Mouse (Mus musculus) layer of hippocampus, adult 9-11 months (tissue): ENCODE data around the gene Map3k9.

Experiments used
- DNase-seq: peaks from one replicate; pipeline ENCODE4 v3.0.0; 2022

Gene Map3k9

DNA sequence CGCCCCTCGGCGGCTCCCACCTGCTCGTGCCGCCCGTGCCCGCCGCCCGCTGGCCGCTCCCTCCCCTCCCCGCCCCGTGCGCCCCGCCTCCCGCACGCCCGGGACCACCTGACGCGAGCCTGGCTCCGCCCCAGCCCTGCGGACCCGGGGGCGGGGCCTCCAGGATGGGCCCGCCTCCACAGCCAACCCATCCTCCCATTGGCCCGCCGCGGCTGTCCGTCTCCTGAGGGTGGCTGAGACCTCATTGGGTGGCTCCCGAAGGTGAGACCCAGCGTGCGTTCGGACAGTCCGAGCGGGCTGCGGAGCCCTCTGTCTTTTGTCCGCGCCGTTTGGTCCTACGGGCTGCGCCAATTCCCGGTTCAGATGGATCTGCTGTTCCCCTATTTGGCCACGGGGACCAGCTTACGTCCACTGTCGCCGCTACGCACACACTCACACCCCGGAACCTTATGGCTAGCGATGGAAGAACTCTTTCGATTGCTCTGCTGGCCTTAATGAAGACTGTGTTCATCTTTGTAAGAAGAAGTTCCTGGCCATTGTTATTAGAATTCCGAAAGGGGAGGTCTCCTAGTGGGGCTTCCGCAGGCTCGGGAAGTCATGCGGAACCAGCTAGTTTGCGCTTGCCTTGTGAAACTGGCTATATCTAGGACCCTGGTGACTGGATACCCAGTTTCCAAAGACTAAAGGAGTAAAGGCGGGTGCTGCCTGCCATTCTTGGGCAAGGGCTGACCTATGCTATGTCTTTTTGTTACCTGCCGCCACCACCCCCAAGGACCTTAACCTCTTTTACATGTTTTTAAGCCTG lies at the start of gene Map3k9:
Gene Map3k9, minus strand, starts transcription at position 71 of the 805 bp plus-strand sequence.
- DNase-seq = peak; percentile 94

DNA sequence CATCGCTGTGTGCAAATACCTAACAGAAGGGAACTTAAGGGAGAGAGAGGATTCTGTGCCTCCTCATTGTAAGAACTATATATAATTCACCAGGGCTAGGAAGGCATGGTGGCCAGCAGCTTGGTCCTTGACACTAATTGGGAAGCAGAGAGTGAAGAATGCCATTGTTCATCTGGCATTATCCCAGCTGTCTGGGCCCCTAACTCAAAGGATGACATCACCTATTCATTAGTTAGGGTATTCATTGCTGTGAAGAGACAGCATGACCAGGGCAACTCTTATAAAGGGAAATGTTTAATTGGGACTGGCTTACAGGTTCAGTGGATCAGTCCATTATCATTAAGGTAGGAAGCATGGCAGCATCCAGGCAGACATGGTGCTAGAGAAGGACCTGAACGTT lies 47.4 kb upstream of the Map3k9 start:
- no peak for DNase-seq

DNA sequence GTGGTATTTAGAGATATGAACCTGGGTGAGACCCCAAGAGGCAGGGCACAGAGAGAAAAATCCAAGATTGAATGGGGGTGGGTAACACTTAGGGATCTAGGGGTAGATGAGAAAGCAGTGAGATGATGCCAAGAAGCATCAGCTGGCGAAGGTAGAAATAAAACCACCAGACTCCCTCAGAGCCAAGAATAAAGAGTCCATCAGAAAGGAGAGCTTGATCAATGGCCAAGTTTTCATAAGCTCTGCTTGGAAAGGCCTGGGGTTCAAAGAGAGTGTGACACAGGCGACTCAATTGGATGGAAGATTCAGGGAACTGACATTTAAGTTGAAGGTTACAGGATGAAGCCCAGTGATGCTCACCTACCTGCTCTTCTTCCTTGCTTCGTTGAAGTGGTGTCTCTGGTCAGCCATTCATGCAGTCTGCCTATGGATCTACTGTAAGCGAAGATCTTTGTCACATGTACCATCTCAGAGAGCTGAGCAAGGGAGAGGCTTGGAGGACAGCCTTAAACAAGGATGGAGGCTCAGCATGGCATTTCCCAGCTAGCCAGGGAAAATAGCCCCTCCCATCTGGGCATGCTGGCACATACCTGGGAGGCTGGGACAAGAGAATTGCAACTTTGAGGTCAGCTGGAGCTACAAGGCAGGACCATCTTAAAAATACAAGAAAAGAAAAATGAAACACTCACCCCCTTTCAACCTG lies 42.0 kb upstream of the Map3k9 start:
- no peak for DNase-seq

DNA sequence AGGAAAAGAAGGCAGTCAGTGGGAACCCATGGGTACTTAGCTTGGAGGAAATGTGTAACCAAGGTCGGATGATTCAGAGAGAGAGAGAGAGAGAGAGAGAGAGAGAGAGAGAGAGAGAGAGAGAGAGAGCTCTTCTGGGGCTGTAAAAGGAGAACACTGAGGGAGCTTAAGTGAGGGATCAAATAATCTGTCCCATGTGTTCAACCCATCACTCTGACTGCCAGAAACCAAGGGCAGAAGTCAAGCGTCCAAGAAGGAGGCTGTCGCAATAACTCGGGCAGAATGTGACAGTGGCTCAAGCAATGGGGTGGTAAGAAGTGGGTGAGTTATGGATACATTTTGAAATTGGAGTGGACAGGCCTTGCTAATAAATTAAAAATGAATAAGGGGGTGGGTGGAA lies 41.2 kb upstream of the Map3k9 start:
- DNase-seq = no peak

DNA sequence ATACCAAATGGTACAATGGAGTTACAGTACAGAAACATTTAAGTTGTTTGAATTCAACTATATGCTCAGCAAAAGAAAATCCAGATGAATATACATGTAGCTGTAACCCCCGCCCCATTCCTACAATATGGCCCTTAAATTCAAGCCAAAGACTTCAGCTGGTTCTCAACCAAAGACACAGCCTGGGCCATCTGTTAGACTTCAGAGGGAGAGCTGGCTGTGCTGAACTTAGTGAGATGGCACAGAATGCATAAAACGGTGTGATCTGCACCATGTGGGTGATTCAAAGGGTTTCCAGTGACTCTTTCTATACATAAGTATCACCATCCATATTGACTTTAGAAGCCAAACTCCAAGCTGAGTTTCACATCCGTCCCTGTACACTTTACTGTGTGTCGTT lies 39.7 kb upstream of the Map3k9 start:
- peak; percentile 72 for DNase-seq

DNA sequence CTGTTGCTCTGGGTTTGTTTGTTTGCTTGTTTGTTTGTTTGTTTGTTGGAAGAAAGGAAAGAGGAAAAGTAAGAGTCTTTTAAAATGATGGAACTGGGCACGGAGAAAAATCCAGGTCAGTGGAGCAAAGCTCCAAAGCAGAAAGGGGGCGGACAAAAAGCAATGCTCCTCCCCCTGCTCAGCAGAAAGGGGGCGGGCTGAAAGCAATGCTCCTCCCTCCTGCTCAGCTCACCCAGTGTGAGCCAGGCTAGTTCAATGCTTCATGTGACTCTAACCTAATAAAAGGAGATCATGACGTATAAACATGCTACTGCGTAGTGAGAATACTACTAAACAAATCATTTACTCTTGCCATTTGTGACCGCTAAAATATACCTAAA lies 36.1 kb upstream of the Map3k9 start:
- no peak for DNase-seq

DNA sequence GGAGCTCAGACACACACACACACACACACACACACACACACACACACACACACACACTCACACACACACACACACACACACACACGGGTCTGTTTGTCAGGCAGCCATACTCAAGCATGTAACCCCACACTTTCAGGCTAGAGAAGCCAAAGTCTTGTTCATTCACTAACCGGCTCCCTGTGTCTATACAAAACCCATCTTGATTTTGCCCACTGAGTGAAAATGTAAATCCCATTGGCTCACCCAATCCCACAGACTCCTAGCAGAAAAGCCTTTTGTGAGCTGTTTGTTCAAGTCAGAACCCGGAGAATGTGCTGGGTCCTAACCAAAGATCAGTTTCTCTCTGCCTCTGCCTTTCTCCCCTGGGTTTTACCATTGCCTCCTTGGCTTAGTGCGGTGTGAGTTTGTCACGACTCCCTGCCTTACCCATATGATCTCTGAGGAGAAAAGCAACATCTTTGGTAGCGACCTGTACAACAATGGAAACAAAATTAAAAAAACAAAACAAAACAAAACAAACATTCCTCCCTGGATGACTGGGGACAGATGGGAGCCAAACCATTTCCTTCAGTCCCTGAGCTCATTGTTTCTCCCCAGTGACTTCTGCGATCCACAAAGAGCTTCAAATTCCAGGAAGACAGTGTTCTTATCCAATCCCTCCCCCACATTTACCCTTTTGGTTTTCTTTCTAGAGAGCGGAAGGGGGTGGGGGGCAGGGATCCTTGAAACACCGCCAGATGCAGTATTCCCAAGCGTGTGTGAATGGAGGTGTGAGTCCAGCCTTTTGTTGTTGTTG lies 35.6 kb upstream of the Map3k9 start:
- no peak for DNase-seq

DNA sequence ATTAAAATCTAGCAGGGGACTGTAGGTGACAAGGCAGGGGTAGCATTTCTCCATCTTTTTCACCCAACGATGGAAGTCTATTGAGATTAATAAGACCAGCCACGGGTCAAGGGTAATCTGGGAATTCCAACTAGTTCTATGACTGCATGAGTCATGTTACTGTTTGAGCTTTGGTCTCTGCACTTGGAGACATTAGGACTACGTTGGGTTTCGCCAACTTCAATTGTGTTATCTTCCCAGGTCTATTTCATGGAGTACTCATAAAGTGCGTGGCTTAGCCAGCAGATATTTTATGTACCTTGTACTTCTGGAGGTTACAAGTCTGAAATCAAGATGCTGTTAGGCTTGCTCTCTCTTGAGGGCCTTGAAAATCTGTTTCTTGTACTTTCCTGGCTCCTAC lies 33.8 kb upstream of the Map3k9 start:
- no peak for DNase-seq

DNA sequence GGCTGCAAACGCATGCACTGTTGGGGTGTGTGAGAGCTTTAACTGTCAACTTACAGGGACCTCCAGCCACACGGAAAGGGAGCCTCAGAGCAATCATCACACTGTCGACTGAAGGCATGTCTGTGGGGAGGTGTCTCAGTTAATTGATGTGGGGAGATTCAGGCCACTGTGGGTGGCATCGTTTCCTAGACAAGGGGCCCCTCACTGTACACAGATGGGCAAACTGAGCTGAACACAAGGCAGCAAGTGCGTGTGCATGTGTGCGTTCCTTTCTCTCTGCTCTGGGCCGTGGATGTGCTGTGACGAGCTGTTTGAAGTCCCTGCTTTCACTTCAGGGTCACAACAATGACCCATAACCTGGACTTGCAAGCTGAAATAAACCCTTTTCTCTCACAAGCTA lies 29.4 kb upstream of the Map3k9 start:
- DNase-seq = no peak

DNA sequence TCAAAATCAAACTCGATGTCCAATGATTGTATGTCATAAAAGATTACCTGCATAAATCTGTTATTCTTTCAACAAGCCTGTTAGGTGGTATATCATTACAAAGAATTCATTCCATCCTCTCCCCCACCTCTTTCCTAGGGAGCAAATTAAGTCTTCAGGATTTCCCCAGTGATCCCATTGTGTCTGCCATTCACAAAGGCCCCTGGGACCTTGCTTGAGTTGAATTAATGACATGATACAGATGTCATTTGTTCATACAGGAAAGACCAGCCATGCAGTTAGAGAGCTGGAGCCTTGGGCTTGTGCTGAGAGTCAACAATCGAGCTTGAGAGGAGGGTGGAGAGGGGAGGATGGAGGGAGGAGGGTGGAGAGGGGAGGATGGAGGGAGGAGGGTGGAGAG lies 27.6 kb upstream of the Map3k9 start:
- DNase-seq = no peak

DNA sequence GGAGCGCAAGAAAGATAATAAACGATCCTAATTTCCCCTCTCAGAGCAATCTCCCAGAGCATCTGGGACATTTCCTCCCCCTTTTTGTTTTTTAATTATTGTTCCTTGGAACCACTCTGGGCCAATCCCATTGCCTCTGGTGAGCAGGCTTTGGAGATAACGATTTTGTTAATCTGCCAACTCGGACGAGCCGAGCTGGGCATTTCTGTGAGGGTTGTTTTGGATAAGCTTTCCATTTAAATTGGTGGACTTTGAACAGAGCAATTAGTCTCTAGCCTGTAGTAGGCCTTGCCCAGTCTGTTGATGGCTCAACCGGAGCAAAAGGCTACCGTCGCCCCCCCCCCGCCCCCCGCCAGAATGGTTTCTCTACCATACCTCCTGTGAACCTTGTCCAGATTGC lies 27.0 kb upstream of the Map3k9 start:
- DNase-seq = no peak

DNA sequence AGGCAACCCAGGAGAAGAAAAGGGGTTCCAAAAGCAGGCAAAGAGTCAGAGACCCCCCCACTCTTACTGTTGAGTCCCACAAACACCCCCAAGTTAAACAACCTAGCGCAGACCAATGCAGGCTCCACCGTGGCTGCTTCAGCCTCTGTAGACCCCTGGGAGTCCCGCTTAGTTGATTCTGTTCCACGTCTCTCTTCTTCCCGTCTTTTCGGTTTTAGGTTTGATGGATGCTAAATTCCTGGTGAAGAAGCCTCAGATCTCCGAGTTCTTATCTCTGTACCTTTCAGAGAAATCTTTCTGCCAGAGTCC lies 26.5 kb upstream of the Map3k9 start:
- DNase-seq = no peak

DNA sequence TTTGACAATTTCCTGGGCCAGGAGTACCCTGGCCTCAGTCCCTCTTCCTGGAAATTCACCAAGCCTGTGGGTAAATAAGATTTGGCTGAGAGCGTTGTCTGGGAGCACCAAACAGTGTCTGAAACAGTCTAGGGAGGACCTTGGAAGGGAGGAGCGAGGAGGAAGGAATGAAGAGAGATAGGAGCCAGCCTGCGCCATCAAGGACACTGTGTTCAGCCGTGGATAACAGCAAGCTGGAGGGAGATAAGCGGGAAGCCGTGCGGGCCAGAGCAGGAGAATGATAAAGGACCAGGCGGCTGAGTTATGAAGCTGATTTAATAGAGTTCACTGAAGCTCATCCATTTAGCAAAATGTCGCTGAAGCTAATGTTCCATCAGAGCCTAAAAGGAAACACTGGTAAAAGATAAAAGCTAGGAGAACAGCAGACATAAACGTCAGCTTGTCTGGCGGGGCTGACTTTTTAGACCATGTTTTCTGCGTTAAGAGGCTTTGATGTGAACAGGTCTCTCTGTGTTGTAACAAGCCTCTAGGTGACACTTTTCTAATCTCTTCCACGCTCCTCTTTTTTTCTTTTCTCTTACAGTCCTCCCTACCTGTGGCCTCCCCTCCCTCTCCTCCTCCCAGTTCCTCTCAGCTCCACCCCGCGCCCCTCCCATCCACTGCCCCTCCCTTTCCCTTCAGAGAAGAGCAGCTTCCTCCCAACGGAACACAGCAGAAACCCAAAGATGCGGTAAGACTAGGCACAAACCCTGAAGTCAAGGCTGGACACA lies 26.0 kb upstream of the Map3k9 start:
- no peak for DNase-seq

DNA sequence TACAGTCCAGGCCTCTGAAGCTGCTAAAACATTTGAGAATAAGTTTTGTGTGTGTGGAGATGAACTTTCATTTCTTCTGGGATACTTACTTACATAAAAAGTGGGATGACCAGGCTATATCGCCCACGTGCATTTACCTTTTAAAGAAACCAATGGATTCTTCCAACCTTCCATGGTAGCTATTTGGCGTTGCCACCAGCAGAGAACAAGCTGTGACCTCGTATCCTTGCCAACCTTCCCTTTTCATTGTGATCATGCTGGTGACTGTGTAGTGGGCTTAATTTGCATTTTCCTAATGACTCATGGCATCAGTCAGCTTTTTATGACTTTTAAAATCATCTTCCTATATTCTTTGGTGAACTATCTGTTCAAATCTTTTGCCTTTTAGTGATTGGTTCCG lies 25.1 kb upstream of the Map3k9 start:
- DNase-seq = no peak

DNA sequence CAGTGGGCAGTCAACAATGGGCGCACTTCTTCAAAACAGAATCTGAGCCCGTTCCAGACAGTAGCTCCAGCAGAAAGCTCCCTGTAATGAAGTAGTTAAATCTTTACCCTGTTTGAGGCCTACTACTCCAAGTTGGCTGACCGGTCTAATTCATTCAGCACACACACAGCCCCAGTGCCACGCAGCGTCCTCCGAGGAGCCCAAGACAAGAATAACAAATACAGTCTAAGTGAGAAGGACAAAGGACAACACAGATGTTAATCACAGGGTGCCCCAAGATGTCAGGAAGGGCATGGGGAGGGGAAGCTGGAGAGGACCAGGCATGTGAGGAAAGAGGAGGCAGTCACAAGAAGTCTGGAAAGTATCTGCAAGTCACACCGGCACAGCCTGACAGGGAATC lies 22.8 kb upstream of the Map3k9 start:
- no peak for DNase-seq

DNA sequence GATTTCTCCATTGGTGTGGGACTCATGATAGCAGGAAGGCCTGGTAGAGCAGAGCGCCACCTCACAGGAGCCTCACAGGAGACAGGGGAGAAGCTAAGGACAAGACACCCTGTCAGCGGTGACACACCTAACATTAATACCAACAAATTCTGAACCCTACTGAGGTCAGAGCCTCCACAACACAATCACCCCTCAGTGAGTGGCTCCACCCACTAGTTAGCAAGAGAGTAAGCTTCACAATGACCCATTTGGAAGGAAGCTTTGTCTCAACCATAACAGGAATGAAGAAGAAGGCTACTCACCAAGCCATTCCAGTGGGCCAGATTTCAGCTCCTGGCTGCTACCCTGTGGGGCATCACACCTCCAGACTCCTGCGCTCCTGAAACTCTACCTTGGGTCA lies 22.0 kb upstream of the Map3k9 start:
- DNase-seq = no peak

DNA sequence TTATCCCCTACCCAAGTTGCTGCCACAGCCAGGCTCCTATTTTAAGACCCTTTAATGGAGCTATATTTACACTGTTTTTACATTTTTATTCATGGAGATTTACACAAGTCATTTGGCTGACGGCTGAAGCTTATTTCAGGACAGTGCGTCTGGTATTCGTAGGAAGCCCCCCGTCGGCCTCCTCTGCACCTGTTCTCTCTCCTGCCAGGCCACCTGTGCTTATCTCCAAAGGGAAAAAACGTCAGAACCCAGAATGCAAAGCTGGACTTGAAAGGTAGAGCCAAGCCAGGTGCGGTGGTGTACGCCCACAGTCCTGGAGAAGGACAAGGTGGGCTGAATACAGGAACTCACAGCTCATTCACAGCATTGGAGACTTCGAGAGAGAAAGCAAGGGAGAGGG lies 20.2 kb upstream of the Map3k9 start:
- DNase-seq = no peak

DNA sequence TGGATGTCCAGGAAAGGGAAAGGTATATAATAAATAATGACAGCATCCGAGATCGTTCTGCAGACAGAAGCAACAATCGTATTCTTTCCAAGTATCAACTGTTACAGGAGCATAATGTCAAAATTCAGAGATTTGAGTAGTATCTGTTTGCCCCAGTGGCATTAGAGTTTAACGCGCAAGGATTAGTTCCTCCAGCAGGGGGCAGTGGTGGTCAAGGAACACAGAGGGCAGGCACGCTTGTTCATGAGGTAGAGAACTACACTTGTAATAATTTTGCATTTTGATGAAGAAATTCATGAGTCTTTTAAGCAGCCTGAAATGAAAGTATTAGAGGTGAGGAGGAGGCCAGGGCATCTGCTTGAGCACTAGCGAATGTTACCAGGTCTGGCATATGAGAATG lies 15.6 kb upstream of the Map3k9 start:
- DNase-seq = no peak

DNA sequence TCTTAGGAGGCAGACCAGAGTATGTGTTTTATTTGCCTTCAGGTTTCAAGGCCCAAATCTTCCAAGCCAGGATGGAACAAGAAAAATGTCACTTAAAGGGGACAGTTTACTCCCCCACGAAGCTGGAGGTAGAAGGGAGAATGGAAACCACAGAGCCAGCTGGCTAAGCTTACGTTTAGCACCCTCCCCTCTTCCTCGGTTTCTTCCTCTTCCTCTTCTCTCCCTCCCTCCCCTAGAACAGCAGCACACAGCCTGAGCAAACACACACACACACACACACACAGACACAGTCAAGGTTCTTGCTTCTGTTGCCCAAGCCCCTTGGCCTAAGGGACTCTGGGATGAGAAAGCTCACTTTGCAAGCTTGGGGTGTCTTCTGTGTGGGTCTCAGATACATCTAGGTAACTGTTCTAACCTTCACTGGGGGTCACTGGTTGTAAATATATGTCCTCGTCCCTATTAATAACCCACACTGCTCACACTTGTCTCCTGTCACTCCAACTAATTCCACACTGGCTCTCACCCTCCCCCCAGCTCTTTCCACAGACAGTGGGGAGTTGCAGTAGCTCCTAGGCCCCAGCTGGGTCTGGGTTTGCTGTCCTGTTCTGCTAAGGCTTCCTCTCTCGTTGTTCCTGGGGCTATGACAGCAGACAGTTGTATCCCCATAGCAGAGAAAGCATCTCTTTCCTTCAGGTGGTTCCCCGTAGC lies 11.7 kb upstream of the Map3k9 start:
- DNase-seq = no peak

DNA sequence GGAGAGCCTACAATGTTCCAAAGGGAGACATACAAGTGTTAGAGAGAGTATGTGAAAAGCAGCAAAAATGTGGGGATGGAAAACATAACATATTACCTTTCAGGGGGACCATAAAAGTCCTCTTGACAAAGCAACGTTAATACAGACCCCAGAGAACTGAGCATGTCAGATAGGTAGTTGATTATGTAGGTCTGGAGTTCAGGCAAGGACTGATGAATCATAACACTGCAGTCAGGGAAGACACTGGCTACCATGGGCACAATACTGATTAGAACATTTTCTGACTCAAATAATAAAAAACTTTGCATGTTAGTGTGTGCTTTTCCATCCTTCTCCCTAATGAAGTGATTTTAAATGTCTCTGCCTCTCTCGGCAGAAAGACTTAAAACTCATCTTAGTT lies 8.5 kb upstream of the Map3k9 start:
- DNase-seq = no peak

DNA sequence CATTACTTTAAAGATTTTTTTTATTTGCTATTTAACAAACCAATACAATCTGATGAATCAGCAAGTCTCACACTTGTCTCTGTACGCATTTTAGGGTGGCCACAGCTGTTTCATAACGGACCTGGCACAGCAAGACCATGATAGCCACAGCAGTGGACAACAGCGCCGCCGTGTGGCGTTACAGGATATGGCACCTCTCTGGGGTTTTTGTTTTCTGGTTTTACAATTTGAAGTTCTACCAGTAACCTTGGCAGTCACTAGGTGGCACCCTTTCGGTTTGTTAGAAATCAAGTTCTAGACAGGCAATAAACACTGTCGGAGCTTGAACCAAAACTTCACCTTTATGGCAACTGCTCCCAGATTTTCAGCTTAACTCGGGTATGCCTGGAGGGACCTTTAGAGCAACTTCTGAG lies 7.7 kb upstream of the Map3k9 start:
- DNase-seq = peak; percentile 89

DNA sequence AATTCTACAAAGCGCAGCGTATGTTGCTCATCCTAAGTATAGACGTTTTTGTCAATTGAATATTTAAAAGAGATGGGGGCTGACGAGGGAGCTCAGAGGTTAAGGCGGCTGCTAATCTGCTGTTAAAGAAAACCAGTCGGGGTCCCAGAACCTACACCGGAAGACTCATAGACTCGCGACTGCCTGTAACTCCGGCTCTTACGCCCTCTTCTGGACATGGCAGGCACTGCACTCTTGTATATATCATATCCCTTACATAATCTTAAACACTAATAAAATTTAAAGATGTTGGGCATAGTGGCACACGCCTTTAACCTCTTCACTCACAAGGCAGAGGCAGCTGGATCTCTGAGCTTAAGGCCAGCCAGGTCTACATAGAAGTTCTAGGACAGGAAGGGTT lies 6.3 kb upstream of the Map3k9 start:
- no peak for DNase-seq

DNA sequence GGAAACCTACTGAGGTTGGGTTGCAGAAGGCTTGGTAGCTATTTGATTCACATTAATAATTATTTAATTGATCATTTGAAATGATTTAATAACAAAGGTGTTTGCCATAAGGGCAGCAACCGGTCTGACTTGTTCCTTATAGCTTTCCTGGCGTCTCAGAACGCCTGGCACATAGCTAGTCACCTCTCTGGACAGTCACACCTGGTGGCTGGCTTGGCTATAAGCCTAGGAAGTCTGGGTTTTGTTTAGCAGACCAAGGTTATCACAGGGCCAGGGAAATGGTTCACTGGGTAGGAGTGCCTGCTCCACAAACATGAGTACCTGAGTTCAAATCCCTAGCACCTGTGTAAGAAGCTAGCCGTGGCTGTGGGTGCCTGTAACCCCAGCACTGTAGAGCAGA lies 2.3 kb upstream of the Map3k9 start:
- DNase-seq = no peak
